Mouse (Mus musculus) left cerebral cortex, adult 11 months (tissue): ENCODE results near the gene Zdhhc21.

Experiments
- DNase-seq: peaks from one replicate; pipeline ENCODE4 v3.0.0; 2022; ENCODE audit warnings: low spot score

Zdhhc21 gene

GRCm38 (mm10) chr4:82859131-82860125, at the start of gene Zdhhc21:
Gene Zdhhc21, minus strand, starts transcription at chr4:82859958.
- DNase-seq: peak; percentile 77

GRCm38 (mm10) chr4:82895227-82895626, 35.5 kb upstream of the Zdhhc21 start:
- no peak for DNase-seq

- no peak for DNase-seq
These were observed 32.5 kb upstream of the Zdhhc21 start for GRCm38 (mm10) chr4:82892247-82892646.

DNA sequence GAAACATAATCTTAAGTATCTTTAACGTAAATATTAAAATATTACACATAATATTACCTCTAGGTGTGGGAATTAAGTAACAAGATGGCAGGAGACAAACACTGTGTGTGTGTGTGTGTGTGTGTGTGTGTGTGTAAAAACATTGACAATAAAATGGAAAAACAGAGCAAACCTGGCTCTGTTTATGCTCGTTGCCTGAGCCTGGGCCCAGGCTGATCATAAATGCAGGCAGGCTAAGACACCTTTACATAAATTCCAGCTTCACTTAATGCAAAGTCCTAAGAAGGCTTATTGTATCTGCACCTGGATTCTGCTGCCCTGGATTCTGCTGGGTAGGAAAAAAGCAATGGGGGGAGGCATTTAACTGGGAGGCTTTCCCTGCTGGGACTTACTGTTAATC, 31.8 kb upstream of the Zdhhc21 start:
- DNase-seq: no peak

DNA sequence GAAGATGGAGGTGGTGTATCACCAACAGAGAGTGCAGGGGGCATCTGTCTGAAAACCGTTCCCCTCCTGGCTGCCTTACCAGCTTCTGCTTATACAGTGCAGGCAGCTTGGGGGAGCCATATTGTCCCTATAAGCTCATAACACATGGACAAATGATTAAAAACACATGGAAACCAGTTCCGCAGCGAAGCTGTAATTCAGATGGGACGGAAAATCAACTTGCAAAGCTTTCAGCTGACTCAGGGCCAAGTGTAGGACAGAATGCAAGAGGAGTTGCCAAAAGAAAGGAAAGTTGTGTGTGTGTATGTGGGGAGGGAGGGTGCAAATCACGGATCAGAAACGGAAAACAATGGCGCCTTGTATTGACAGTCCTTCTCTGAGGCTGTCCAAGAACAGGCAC, 31.3 kb upstream of the Zdhhc21 start:
- no peak for DNase-seq

DNA sequence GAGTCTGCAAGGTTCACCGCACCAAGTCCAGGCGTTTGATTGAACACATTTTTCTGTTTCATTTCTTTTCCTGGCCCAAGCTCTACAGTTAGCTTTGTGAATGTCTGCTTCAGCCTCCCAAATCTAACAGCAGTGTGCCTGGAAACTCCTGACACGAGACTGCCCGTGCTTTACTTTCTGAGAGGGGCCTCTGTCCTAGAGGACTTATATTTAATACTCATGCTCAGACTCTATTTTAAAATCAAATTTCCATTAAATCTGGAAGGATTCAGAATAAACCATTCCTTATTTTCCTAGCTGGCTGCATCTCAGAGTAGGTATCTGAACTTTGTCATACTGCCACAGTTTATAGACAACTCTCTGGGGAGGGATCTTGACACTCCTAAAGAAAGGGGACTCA, 30.8 kb upstream of the Zdhhc21 start:
- no peak for DNase-seq

GRCm38 (mm10) chr4:82886148-82886547, 26.4 kb upstream of the Zdhhc21 start:
- no peak for DNase-seq

GRCm38 (mm10) chr4:82885535-82885913, 25.8 kb upstream of the Zdhhc21 start:
- no peak for DNase-seq

DNA sequence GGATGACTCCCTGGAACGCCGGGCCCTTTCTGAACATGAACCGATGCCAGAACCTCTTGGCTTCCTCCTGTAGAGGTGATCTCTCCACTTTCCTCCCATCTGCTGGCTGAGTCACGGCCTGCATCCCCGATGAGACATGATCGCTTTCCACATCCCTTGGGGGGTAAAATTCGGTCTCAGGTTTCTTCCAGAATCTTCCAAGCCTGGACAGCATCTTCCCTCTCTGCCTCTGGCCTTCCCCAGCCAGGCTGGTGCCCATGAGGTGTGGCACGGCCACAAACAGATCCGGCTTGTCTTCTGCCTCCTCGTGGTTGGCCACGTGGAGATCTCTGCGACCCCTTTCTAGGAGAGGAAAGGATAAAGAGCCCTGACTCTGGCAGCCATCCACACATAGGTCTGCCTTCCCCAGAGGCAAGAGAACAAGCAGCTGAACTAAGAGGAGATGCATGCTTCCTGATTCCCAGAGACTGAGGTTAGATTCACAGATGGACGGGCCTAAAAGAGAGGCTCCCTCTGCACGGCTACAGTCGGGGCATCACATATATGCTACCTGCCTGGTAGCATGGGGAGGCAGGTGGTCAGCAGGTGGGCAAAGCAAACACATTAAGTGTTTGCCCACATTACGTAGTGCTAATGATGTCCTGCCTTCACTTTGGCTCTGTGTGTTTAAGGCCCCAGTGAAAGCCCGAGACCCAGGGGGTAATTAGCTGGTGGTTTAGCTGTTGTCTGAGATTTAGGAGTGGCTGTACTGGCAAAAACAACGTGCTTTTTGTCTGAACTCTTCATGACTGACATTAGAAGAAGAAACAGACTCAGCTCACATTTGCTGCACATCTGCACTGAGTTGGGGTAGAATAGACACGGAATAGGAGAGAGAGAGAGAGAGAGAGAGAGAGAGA, 25.1 kb upstream of the Zdhhc21 start, which contains the start of gene Cer1:
Cer1 (minus strand) TSS at position 513 of the 899 bp plus-strand sequence.
- no peak for DNase-seq

GRCm38 (mm10) chr4:82882500-82882899, 22.7 kb upstream of the Zdhhc21 start:
- no peak for DNase-seq

- DNase-seq: no peak
These were observed 21.6 kb upstream of the Zdhhc21 start for GRCm38 (mm10) chr4:82881366-82881765.

- DNase-seq: no peak
These were observed 20.5 kb upstream of the Zdhhc21 start for GRCm38 (mm10) chr4:82880243-82880642.

- no peak for DNase-seq
These were observed 19.4 kb upstream of the Zdhhc21 start for GRCm38 (mm10) chr4:82879152-82879551.

- DNase-seq: no peak
These were observed 16.9 kb upstream of the Zdhhc21 start for GRCm38 (mm10) chr4:82876656-82877055.

GRCm38 (mm10) chr4:82875532-82875931, 15.8 kb upstream of the Zdhhc21 start:
- no peak for DNase-seq

GRCm38 (mm10) chr4:82874791-82875190, 15.0 kb upstream of the Zdhhc21 start:
- no peak for DNase-seq

DNA sequence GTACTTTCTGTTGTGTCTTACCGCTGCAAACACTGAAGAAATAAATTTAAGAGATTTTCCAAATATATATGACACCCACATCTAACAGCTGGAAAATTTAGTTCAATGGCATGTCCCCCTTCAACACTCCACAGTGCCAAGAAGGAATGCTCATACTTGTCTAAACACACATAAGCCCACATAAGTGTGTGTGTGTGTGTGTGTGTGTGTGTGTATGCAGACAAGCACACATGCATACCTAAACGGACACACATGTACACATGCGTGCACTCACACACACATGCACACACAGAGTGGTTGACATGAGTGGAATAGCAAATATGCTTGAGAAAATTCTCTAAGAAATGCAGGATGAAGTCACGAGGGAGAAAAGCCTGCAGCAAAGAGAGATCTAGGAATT, 12.8 kb upstream of the Zdhhc21 start:
- DNase-seq: no peak

- DNase-seq: no peak
These were observed 12.4 kb upstream of the Zdhhc21 start for GRCm38 (mm10) chr4:82872121-82872520.

DNA sequence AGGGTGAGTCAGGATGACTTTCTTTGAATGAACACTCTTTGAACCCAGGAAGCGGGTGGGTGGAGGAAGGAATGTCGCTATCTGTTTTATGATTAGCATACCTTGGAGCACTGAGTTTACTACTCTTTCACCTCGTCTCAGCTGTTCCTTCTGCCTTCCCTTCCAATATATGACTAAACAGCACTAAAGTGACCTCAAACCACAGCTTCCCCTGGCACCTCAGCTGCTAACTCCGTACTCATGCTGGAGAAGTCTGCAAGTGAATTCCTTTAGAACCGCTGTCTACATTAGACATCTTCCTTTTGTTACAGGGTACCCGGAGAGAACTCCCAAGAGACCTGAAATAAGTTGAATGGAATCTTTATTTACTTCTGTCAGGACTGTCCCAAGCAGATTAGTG, 11.2 kb upstream of the Zdhhc21 start:
- DNase-seq: no peak

GRCm38 (mm10) chr4:82867731-82868445, 8.1 kb upstream of the Zdhhc21 start:
- DNase-seq: no peak

GRCm38 (mm10) chr4:82867111-82867510, 7.4 kb upstream of the Zdhhc21 start:
- no peak for DNase-seq
